Mouse (Mus musculus) CH12.LX (cell line): ENCODE measurements around the gene Cyp2u1. TPM values are rescaled to one million over a fixed set of nuclear protein-coding genes. Genes with fewer than 3 reads are reported as not detected.

Experiments
- DNase-seq: peaks from one replicate; pipeline ENCODE4 v3.0.0-alpha.2; 2013; ENCODE audit errors: extremely low read depth
- H3K27ac ChIP-seq: 2 replicates; pipeline ENCODE4 v1.5.1; 2012; ENCODE audit warnings: low read depth, mild to moderate bottlenecking, control low read depth, moderate library complexity; ENCODE audit not compliant: insufficient read depth
- H3K27me3 ChIP-seq: replicated peaks from 2 replicates; pipeline ENCODE3; 2012; ENCODE audit warnings: inconsistent platforms
- H3K36me3 ChIP-seq, 2 experiments: replicated peaks in 1 of 2; 2 replicates each; pipeline versions ENCODE3 to v1.6.1; 2012; ENCODE audit warnings: inconsistent platforms in 1 of 2, low read length in 1 of 2, mild to moderate bottlenecking in 1 of 2, mixed read lengths in 1 of 2, moderate library complexity in 1 of 2; ENCODE audit not compliant: control insufficient read depth in 1 of 2, insufficient read depth in 1 of 2
- H3K4me1 ChIP-seq, 2 experiments: 2 replicates each; pipeline ENCODE4 v1.6.1; 2012; ENCODE audit warnings: inconsistent platforms in 1 of 2, moderate library complexity in 1 of 2; ENCODE audit not compliant: insufficient read depth in 2 of 2, control insufficient read depth in 1 of 2
- H3K4me2 ChIP-seq: 2 replicates; pipeline ENCODE4 v1.6.1; 2012; ENCODE audit warnings: low read depth, mild to moderate bottlenecking, control low read depth; ENCODE audit not compliant: poor library complexity, insufficient read depth, severe bottlenecking
- H3K4me3 ChIP-seq, 3 experiments: fragments of 150-350 bp in 1 of 3; sonication (generic) in 1 of 3; replicated peaks in 1 of 3; 2 replicates each; pipeline versions ENCODE3 to v1.5.1; 2011 to 2012; ENCODE audit warnings: low read depth in 2 of 3, low read length in 2 of 3, mild to moderate bottlenecking in 2 of 3, moderate library complexity in 2 of 3, control low read depth in 1 of 3, improper control_type of control experiment in 1 of 3, inconsistent platforms in 1 of 3, mixed read lengths in 1 of 3; ENCODE audit not compliant: poor library complexity in 1 of 3
- H3K79me2 ChIP-seq: replicated peaks from 2 replicates; pipeline ENCODE4 v1.6.1; 2012; ENCODE audit warnings: mild to moderate bottlenecking, moderate library complexity; ENCODE audit not compliant: control insufficient read depth, poor library complexity, insufficient read depth, severe bottlenecking; ENCODE audit errors: extremely low read depth
- H3K9ac ChIP-seq: 2 replicates; pipeline ENCODE4 v1.6.1; 2012; ENCODE audit warnings: low read depth, mild to moderate bottlenecking, control low read depth, moderate library complexity; ENCODE audit not compliant: insufficient read depth
- H3K9me3 ChIP-seq: replicated peaks from 2 replicates; pipeline ENCODE3; 2012; ENCODE audit warnings: low read length, inconsistent platforms, mixed read lengths
- CTCF ChIP-seq, 2 experiments: IDR thresholded peaks in 1 of 2; conservative IDR thresholded peaks in 1 of 2; 2 replicates each; pipeline ENCODE4 v1.5.1; 2011 to 2012; ENCODE audit warnings: low read depth in 2 of 2, low read length in 2 of 2, improper control_type of control experiment in 1 of 2, inconsistent platforms in 1 of 2, mild to moderate bottlenecking in 1 of 2, moderate library complexity in 1 of 2
- ETS1 ChIP-seq: conservative IDR thresholded peaks from 2 replicates; pipeline ENCODE4 v1.6.1; 2012; ENCODE audit warnings: low read depth, mild to moderate bottlenecking, inconsistent platforms, low read length, improper control_type of control experiment, moderate library complexity
- GABPA ChIP-seq: IDR thresholded peaks from 2 replicates; pipeline ENCODE4 v1.6.1; 2012; ENCODE audit warnings: low read depth, low read length, improper control_type of control experiment, inconsistent platforms; ENCODE audit not compliant: insufficient replicate concordance
- IRF4 ChIP-seq: IDR thresholded peaks from 2 replicates; pipeline ENCODE4 v1.6.1; 2014; ENCODE audit warnings: low read depth, mild to moderate bottlenecking, inconsistent platforms, low read length, improper control_type of control experiment
- KAT2A ChIP-seq: IDR thresholded peaks from 2 replicates; pipeline ENCODE4 v1.6.1; 2012; ENCODE audit warnings: low read length, improper control_type of control experiment, inconsistent platforms; ENCODE audit not compliant: insufficient replicate concordance
- MEF2A ChIP-seq: IDR thresholded peaks from 2 replicates; pipeline ENCODE4 v1.6.1; 2014; ENCODE audit warnings: low read depth, mild to moderate bottlenecking, inconsistent platforms, low read length, improper control_type of control experiment, borderline replicate concordance
- NELFE ChIP-seq: IDR thresholded peaks from 2 replicates; pipeline ENCODE4 v1.6.1; 2011; ENCODE audit warnings: low read depth, low read length, improper control_type of control experiment
- NRF1 ChIP-seq: IDR thresholded peaks from 2 replicates; pipeline ENCODE4 v1.6.1; 2014; ENCODE audit warnings: low read depth, mild to moderate bottlenecking, inconsistent platforms, low read length, improper control_type of control experiment, moderate library complexity
- PAX5 ChIP-seq: IDR thresholded peaks from 2 replicates; pipeline ENCODE4 v1.6.1; 2012; ENCODE audit warnings: low read length, inconsistent platforms, mixed read lengths
- RAD21 ChIP-seq: IDR thresholded peaks from 2 replicates; pipeline ENCODE4 v1.6.1; 2011; ENCODE audit warnings: low read depth, mild to moderate bottlenecking, low read length, improper control_type of control experiment, moderate library complexity
- RCOR1 ChIP-seq: conservative IDR thresholded peaks from 2 replicates; pipeline ENCODE4 v1.6.1; 2012; ENCODE audit warnings: low read depth, mild to moderate bottlenecking, inconsistent platforms, low read length, improper control_type of control experiment
- SMC3 ChIP-seq: IDR thresholded peaks from 2 replicates; pipeline ENCODE4 v1.6.1; 2011; ENCODE audit warnings: low read depth, low read length, improper control_type of control experiment
- ZC3H11A ChIP-seq: IDR thresholded peaks from 2 replicates; pipeline ENCODE4 v1.6.1; 2012; ENCODE audit warnings: low read depth, mild to moderate bottlenecking, inconsistent platforms, low read length, improper control_type of control experiment
- ZMIZ1 ChIP-seq: IDR thresholded peaks from 2 replicates; pipeline ENCODE4 v1.6.1; 2012; ENCODE audit warnings: low read depth, mild to moderate bottlenecking, inconsistent platforms, low read length, improper control_type of control experiment
- dilution Hi-C: fragments of 300-500 bp; cut with MboI; formaldehyde crosslinking; loops from 2 replicates; pipeline ENCODE4 v1.14.3; 2020; ENCODE audit warnings: low sequenced_read_pairs; ENCODE audit not compliant: extremely low pct_unique_long_range_greater_than_20kb, extremely low pct_ligation_motif_present
- in situ Hi-C: fragments of 300-500 bp; cut with MboI; formaldehyde crosslinking; loops from 3 replicates; pipeline ENCODE4 v1.14.3; 2019; ENCODE audit warnings: low sequenced_read_pairs, low pct_ligation_motif_present, low pct_unique_long_range_greater_than_20kb, mixed read lengths
- polyA plus RNA-seq: library from polyadenylated mRNA; unstranded; fragments of >175 nt; gene quantifications from 2 replicates; pipeline ENCODE4 v1.2.1, GENCODE M21; 2012; ENCODE audit warnings: low read depth; ENCODE audit not compliant: insufficient read length
- total RNA-seq, 2 experiments: library from RNA; depleted of rRNA; stranded (reverse); fragments of 300-350 nt in 1 of 2; fragments of >200 nt in 1 of 2; gene quantifications; 2 replicates each; pipeline ENCODE4 v1.2.3; 2012 to 2014

Gene Cyp2u1
- total and polyA plus RNA-seq, 3 experiments: 0.54 to 2.0 (median 0.60) TPM

DNA sequence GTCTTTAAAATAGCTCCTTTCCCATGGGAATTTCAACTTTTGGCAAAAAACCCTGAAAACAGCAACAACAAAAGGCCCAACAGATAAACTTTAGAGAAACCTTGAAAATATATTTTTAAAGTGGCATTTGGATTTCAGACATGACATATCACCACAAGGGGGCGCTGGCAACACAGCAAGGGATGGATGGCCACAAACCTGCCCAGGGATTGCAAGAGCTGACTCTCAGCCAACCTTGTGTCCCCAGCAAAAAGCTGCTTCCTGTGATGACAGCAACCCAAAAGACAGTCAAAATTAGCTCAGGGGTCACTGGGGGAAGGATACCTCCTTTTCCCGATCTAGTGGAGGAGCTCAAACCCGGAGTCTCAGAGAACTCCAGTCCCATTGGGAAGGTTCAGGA lies 17.2 kb upstream of the Cyp2u1 start:
- no peaks in the 10 kb centered on the region for H3K79me2 ChIP-seq
- H3K36me3 ChIP-seq: no peaks in the 10 kb centered on the region
- peak; percentile 89 for TF ChIP-seq RAD21
- peak; percentile 35; the same call in 1 of the 2 replicates for TF ChIP-seq MEF2A
- TF ChIP-seq IRF4: peak; percentile 23; the same call in 1 of the 2 replicates
- 0 out of 2 replicates have a peak, but pooled peaks have one; percentile 25 for TF ChIP-seq KAT2A
- peak; percentile 62 to 94 for TF ChIP-seq CTCF (conservative IDR thresholded peaks at IDR 0.05 in 1 of 2, IDR thresholded peaks at IDR 0.05 in 1 of 2; ENCODE audit: low read depth in 2 of 2, low read length in 2 of 2)
- no peak for TF ChIP-seq ZMIZ1
- TF ChIP-seq SMC3: peak; percentile 89
- TF ChIP-seq GABPA: no peak
- peak; percentile 42; the same call in 1 of the 2 replicates for TF ChIP-seq NELFE
- peak; percentile 82 for TF ChIP-seq ZC3H11A
- no peak overlapping the region for H3K27ac ChIP-seq
- H3K4me3 ChIP-seq: no peak overlapping the region
- DNase-seq: peak; percentile 82
- no peaks in the 10 kb centered on the region for H3K9me3 ChIP-seq
- in situ Hi-C loops (no loop called here), dilution Hi-C loops (no loop called here)
- no peaks in the 10 kb centered on the region for H3K27me3 ChIP-seq
- H3K4me2 ChIP-seq: peak overlapping the region; percentile 51; the same call in 1 of the 2 replicates
- no peak overlapping the region for H3K9ac ChIP-seq
- H3K4me1 ChIP-seq: peaks cover 4 to 7% of the 10 kb centered on the region in 2 experiments; a peak in 3 of 4 replicates

DNA sequence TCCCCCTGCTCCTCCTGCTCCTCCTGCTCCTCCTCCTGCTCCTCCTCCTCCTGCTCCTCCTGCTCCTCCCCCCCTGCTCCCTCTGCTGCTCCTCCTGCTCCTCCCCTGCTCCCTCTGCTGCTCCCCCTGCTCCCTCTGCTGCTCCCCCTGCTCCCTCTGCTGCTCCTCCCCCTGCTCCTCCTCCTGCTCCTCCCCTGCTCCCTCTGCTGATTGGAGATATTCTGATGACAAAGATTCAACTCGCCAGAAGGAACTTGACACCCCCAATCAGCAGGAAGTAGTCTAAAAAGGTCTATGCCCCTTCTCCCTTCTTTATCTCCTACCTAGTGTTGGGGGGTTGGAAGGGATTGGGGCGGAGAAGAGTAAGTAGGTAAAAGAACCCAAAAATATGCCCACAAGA lies 15.2 kb upstream of the Cyp2u1 start:
- no peaks in the 10 kb centered on the region for H3K9me3 ChIP-seq
- no peaks in the 10 kb centered on the region for H3K27me3 ChIP-seq
- H3K4me3 ChIP-seq: no peak overlapping the region
- no peak overlapping the region for H3K27ac ChIP-seq
- H3K4me1 ChIP-seq: peaks cover 0 to 7% of the 10 kb centered on the region in 2 experiments; a peak in 2 of 4 replicates
- H3K79me2 ChIP-seq: no peaks in the 10 kb centered on the region
- H3K36me3 ChIP-seq: no peaks in the 10 kb centered on the region
- DNase-seq: no peak
- no peak overlapping the region for H3K4me2 ChIP-seq
- dilution Hi-C loops: no loop called here
- TF ChIP-seq ETS1: no peak
- no peak for TF ChIP-seq PAX5
- no peak for TF ChIP-seq MEF2A
- TF ChIP-seq RCOR1: no peak
- no peak for TF ChIP-seq GABPA
- no peak for TF ChIP-seq NRF1
- TF ChIP-seq, all 38 proteins: peak for 0
- in situ Hi-C loops: no loop called here
- no peak overlapping the region for H3K9ac ChIP-seq
